In genomic region chr7:55744566-55745220, GRCm38 (mm10) we compare ENCODE assay signal across 9 mouse cellular contexts. TPM values are rescaled to one million over a fixed set of nuclear protein-coding genes. Genes with fewer than 3 reads are reported as not detected.
DNase-seq lines count a peak whose midpoint lies in the region; ATAC-seq lines count a peak whose summit lies in the region.
"Had no signal": no experiment of that assay in that cellular context is flagged by ENCODE, and none has a peak within 500 bp of the region (broad histone marks: within the 10 kb centered on the region; RNA-seq: fewer than 3 reads in every experiment).

No protein-coding gene starts in this region.

- H3K9ac ChIP-seq in embryonic facial prominence, embryonic 15.5 days, result no peak overlapping the region
- H3K9ac ChIP-seq in intestine, embryonic 16.5 days (ENCODE audit: low read depth, low read length), result no peak overlapping the region

- 40% methylated on average over 10 of the region's 10 CpGs for WGBS in embryonic facial prominence, embryonic 15.5 days
- 70% methylated on average over 10 of the region's 10 CpGs for WGBS in intestine, embryonic 16.5 days

- no peaks in the 10 kb centered on the region for H3K36me3 ChIP-seq in embryonic facial prominence, embryonic 15.5 days
- no peaks in the 10 kb centered on the region for H3K36me3 ChIP-seq in intestine, embryonic 16.5 days (ENCODE audit: control insufficient read depth, insufficient read depth, low read length)

- DNase-seq in frontal cortex, postnatal 25 days (ENCODE audit: low spot score in 2 of 2), result no peak
- peak; percentile 85 for DNase-seq in layer of hippocampus, adult 9-11 months
- DNase-seq in right cerebral cortex, postnatal 14 days, result peak; percentile 43
- DNase-seq in ovary, postnatal 10 days (ENCODE audit: low spot score), result no peak
- no peak for DNase-seq in ovary, adult 18-20 months (ENCODE audit: low spot score)

- no peaks in the 10 kb centered on the region for H3K27me3 ChIP-seq in embryonic facial prominence, embryonic 15.5 days
- no peaks in the 10 kb centered on the region for H3K27me3 ChIP-seq in intestine, embryonic 16.5 days (replicated peaks; ENCODE audit: control insufficient read depth, insufficient read depth, low read length)

- H3K4me3 ChIP-seq in embryonic facial prominence, embryonic 15.5 days (replicated peaks), result no peak overlapping the region
- no peak overlapping the region for H3K4me3 ChIP-seq in intestine, embryonic 16.5 days (ENCODE audit: low read length)

- ATAC-seq in frontal cortex, adult (ENCODE audit: low TSS enrichment), result peak; percentile 97
- 0 out of 2 replicates have a peak, but pooled peaks have one; percentile 15 for ATAC-seq in embryonic facial prominence, embryonic 15.5 days (ENCODE audit: insufficient number of reproducible peaks, low FRiP score, low TSS enrichment, low read depth)
- no peak for ATAC-seq in intestine, embryonic 16.5 days
- ATAC-seq: lung, postnatal 0 days had no signal

- H3K27ac ChIP-seq in embryonic facial prominence, embryonic 15.5 days (replicated peaks), result no peak overlapping the region
- H3K27ac ChIP-seq in intestine, embryonic 16.5 days (ENCODE audit: low read length), result no peak overlapping the region

- H3K4me2 ChIP-seq in embryonic facial prominence, embryonic 15.5 days (replicated peaks), result no peak overlapping the region
- no peak overlapping the region for H3K4me2 ChIP-seq in intestine, embryonic 16.5 days (ENCODE audit: low read depth, low read length)

- H3K4me1 ChIP-seq in embryonic facial prominence, embryonic 15.5 days, result peaks cover 4% of the 10 kb centered on the region; the same call in 1 of the 2 replicates
- H3K4me1 ChIP-seq in intestine, embryonic 16.5 days (ENCODE audit: control insufficient read depth, insufficient read depth, low read length), result no peaks in the 10 kb centered on the region

- no peaks in the 10 kb centered on the region for H3K9me3 ChIP-seq in embryonic facial prominence, embryonic 15.5 days (replicated peaks)
- H3K9me3 ChIP-seq in intestine, embryonic 16.5 days (ENCODE audit: control insufficient read depth, low read length), result no peaks in the 10 kb centered on the region

RNA-seq across cellular contexts. Expression of gene Siglech, which starts 23.3 kb away (rescaled TPM):
- polyA plus RNA-seq in embryonic facial prominence, embryonic 15.5 days (2015; fragmentation: Nextera tagmentation; extraction: Ambion mirVana), result 0.92 and 1.1 TPM in 2 replicates
- 0.84 and 1.0 TPM in 2 replicates for polyA plus RNA-seq in intestine, embryonic 16.5 days (2015; fragmentation: Nextera tagmentation; extraction: Ambion mirVana)

RNA-seq across cellular contexts. Expression of gene Tubgcp5, which starts 49.3 kb away (rescaled TPM):
- polyA plus RNA-seq in embryonic facial prominence, embryonic 15.5 days (2015; fragmentation: Nextera tagmentation; extraction: Ambion mirVana), result 32.1 and 37.1 TPM in 2 replicates
- polyA plus RNA-seq in intestine, embryonic 16.5 days (2015; fragmentation: Nextera tagmentation; extraction: Ambion mirVana), result 18.1 and 18.3 TPM in 2 replicates

Comparison
In these comparisons a context has a peak if more than half of its experiments do, and no peak if none do; other contexts are left out.
1. DNase-seq: peak in layer of hippocampus, adult 9-11 months (single experiment) and right cerebral cortex, postnatal 14 days (single experiment); none in frontal cortex, postnatal 25 days (0 of 2), ovary, postnatal 10 days (single experiment) and ovary, adult 18-20 months (single experiment).